10 mouse cellular contexts compared by ENCODE assay signal in genomic region chr1:92680668-92681603, GRCm38 (mm10). TPM values are rescaled to one million over a fixed set of nuclear protein-coding genes. Genes with fewer than 3 reads are reported as not detected.
DNase-seq lines count a peak whose midpoint lies in the region; ATAC-seq and TF ChIP-seq lines count a peak whose summit lies in the region.
"Had no signal": no experiment of that assay in that cellular context is flagged by ENCODE, and none has a peak within 500 bp of the region (broad histone marks: within the 10 kb centered on the region; RNA-seq: fewer than 3 reads in every experiment).

No protein-coding gene starts in this region.

- DNase-seq in brain, embryonic 14.5 days (ENCODE audit: low read depth): peak; percentile 82
- DNase-seq in embryonic facial prominence, embryonic 10.5 days (ENCODE audit: low spot score): peak; percentile 45
- peak; percentile 75 for DNase-seq in kidney, adult 18-20 months
- no peak for DNase-seq in thymus, postnatal 10 days (ENCODE audit: low spot score in 2 of 2)
- DNase-seq in adrenal gland, adult 18-20 months (ENCODE audit: low spot score in 2 of 2): no peak
- DNase-seq in spleen, adult 12 weeks (ENCODE audit: low spot score): no peak
- DNase-seq in gastrocnemius, postnatal 36 days: no peak
- DNase-seq: cerebellum, adult 9-10 months had no signal

- peaks cover 12% of the 10 kb centered on the region; the same call in 1 of the 2 replicates for H3K27me3 ChIP-seq in embryonic facial prominence, embryonic 10.5 days (replicated peaks; ENCODE audit: low read depth, poor library complexity, severe bottlenecking)
- H3K27me3 ChIP-seq in midbrain, embryonic 15.5 days (replicated peaks): no peaks in the 10 kb centered on the region

- WGBS in embryonic facial prominence, embryonic 10.5 days: 39% methylated on average over 16 of the region's 16 CpGs
- 20% methylated on average over 16 of the region's 16 CpGs for WGBS in midbrain, embryonic 15.5 days

- no peak for TF ChIP-seq POLR2A in brain, embryonic 14.5 days (IDR thresholded peaks at IDR 0.05; ENCODE audit: borderline replicate concordance, extremely low read depth, insufficient read depth, insufficient read length, poor library complexity, severe bottlenecking)

- H3K36me3 ChIP-seq in embryonic facial prominence, embryonic 10.5 days (replicated peaks): no peaks in the 10 kb centered on the region
- no peaks in the 10 kb centered on the region for H3K36me3 ChIP-seq in midbrain, embryonic 15.5 days (replicated peaks)

- H3K9me3 ChIP-seq in embryonic facial prominence, embryonic 10.5 days: no peaks in the 10 kb centered on the region
- H3K9me3 ChIP-seq in midbrain, embryonic 15.5 days: no peaks in the 10 kb centered on the region

- no peak overlapping the region for H3K27ac ChIP-seq in embryonic facial prominence, embryonic 10.5 days (replicated peaks)
- H3K27ac ChIP-seq in midbrain, embryonic 15.5 days: no peak overlapping the region

- H3K4me1 ChIP-seq in embryonic facial prominence, embryonic 10.5 days: peaks cover 22% of the 10 kb centered on the region
- H3K4me1 ChIP-seq in midbrain, embryonic 15.5 days: peaks cover 8% of the 10 kb centered on the region

- H3K4me3 ChIP-seq in embryonic facial prominence, embryonic 10.5 days: no peak overlapping the region
- no peak overlapping the region for H3K4me3 ChIP-seq in midbrain, embryonic 15.5 days

- H3K9ac ChIP-seq in midbrain, embryonic 15.5 days: no peak overlapping the region

- no peak overlapping the region for H3K4me2 ChIP-seq in midbrain, embryonic 15.5 days

- intact Hi-C loops in gastrocnemius, postnatal 36 days (cut with DNase I): no loop called here

- ATAC-seq in midbrain, embryonic 15.5 days (replicated peaks): 0 out of 2 replicates have a peak, but pooled peaks have one; percentile 33

- TF ChIP-seq CTCF in brain, embryonic 14.5 days (IDR thresholded peaks at IDR 0.05; ENCODE audit: borderline replicate concordance, extremely low read depth, insufficient read depth, insufficient read length): no peak

RNA-seq across cellular contexts. Expression of gene Otos, which starts 32.3 kb away (rescaled TPM):
- polyA plus RNA-seq in brain, embryonic 14.5 days (2012; rRNA removed): 0.11 and 0.14 TPM in 2 replicates
- 0.05 TPM in 1 of 2 replicates, not detected in the other for polyA plus RNA-seq in embryonic facial prominence, embryonic 10.5 days (2016; fragmentation: Nextera tagmentation; extraction: Ambion mirVana)
- 0.35 TPM in 1 of 2 replicates, not detected in the other for polyA plus RNA-seq in midbrain, embryonic 15.5 days (2015; fragmentation: Nextera tagmentation; extraction: Ambion mirVana)
- not detected for total RNA-seq in adrenal gland, adult 18-20 months (2021)
- total RNA-seq in gastrocnemius, postnatal 36 days (2021): not detected
- total RNA-seq: left cerebral cortex, postnatal 25 days had no signal

RNA-seq across cellular contexts. Expression of gene Cops9, which starts 39.2 kb away (rescaled TPM):
- polyA plus RNA-seq in brain, embryonic 14.5 days (2012; rRNA removed): 262 and 380 TPM in 2 replicates
- 341 and 342 TPM in 2 replicates for polyA plus RNA-seq in embryonic facial prominence, embryonic 10.5 days (2016; fragmentation: Nextera tagmentation; extraction: Ambion mirVana)
- polyA plus RNA-seq in midbrain, embryonic 15.5 days (2015; fragmentation: Nextera tagmentation; extraction: Ambion mirVana): 526 and 562 TPM in 2 replicates
- total RNA-seq in adrenal gland, adult 18-20 months (2021): 100 to 1,000 TPM; 348 to 366 TPM
- total RNA-seq in gastrocnemius, postnatal 36 days (2021): 100 to 1,000 TPM; 170 to 184 TPM

Comparison
In these comparisons a context has a peak if more than half of its experiments do, and no peak if none do; other contexts are left out.
1. DNase-seq: peak in brain, embryonic 14.5 days (single experiment), embryonic facial prominence, embryonic 10.5 days (single experiment) and kidney, adult 18-20 months (single experiment); none in thymus, postnatal 10 days (0 of 2), adrenal gland, adult 18-20 months (0 of 2), spleen, adult 12 weeks (single experiment) and gastrocnemius, postnatal 36 days (0 of 2).